Mouse (Mus musculus): ENCODE results near the gene Dnah17. TPM values are rescaled to one million over a fixed set of nuclear protein-coding genes. Genes with fewer than 3 reads are reported as not detected.

Gene Dnah17
- polyA plus RNA-seq, 1 experiment: 0.27 TPM

GRCm38 (mm10) chr11:117983770-117984169 lies 146.7 kb downstream of the Dnah17 start:
- WGBS: 46% methylated on average over 7 of the region's 7 CpGs
- DNase-seq (ENCODE audit: low read depth, low spot score): no peak

DNA sequence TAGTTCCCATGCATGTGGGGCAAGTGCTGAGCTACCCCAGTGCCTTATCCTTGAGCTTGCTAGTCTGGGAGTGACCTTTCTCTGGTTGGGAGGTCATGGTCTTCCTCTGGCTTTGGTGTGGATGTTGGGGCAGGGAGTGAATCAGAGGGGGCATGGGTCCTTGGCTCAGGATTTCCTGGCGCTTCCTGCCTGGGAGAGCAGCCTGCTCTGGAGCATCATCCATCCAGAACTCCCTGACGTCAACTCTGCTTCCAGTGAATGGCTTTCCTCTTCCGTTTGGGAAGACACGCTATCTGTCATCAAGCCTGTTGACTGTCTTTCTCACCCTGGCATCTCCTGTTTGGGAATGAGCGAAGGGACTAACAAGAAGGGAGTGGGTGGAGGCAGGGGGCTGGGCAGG lies 148.0 kb downstream of the Dnah17 start:
- WGBS: 73% methylated on average over 5 of the region's 5 CpGs
- DNase-seq (ENCODE audit: low read depth, low spot score): no peak

GRCm38 (mm10) chr11:117979388-117979787 lies 151.0 kb downstream of the Dnah17 start:
- DNase-seq (ENCODE audit: low read depth, low spot score): no peak
- 67% methylated on average over 7 of the region's 7 CpGs for WGBS

GRCm38 (mm10) chr11:117977694-117978360 lies 152.6 kb downstream of the Dnah17 start:
- 73% methylated on average over 5 of the region's 5 CpGs for WGBS
- DNase-seq (ENCODE audit: low read depth, low spot score): no peak

- no peak for DNase-seq (ENCODE audit: low read depth, low spot score)
- WGBS: 50% methylated on average over 8 of the region's 8 CpGs
These were observed 154.3 kb downstream of the Dnah17 start for GRCm38 (mm10) chr11:117976081-117976582.

GRCm38 (mm10) chr11:117975211-117975967 lies 155.0 kb downstream of the Dnah17 start:
- DNase-seq (ENCODE audit: low read depth, low spot score): no peak
- WGBS: 81% methylated on average over 18 of the region's 18 CpGs

GRCm38 (mm10) chr11:117974327-117975125 lies 155.9 kb downstream of the Dnah17 start:
- DNase-seq (ENCODE audit: low read depth, low spot score): no peak
- WGBS: 35% methylated on average over 14 of the region's 14 CpGs

DNA sequence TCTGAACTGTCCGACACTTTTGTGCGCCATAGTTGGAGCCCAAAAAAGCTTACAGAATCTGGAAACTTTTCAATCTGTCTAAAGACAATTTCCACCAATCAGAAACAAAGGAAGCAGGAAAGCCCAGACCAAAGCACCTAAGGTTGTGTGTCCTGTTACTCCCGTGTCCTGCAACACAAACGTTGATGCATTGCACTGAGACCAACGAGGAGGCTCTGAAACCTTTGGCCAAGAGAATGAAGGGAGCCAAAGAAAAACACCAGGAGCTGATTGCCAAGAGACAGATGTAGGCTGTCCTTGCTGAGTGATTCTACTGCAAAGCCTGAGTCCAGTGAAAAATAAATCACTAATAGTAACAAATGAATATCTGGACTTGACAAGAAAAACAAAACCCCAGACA lies 156.9 kb downstream of the Dnah17 start:
- DNase-seq (ENCODE audit: low read depth, low spot score): no peak
- WGBS: 45% methylated on average over 5 of the region's 5 CpGs

GRCm38 (mm10) chr11:117972656-117973558 lies 157.5 kb downstream of the Dnah17 start:
- 89% methylated on average over 11 of the region's 11 CpGs for WGBS
- DNase-seq (ENCODE audit: low read depth, low spot score): no peak

Other genes with a start within 250 kb of the Dnah17 start
- gene Socs3, start 160.6 kb downstream of the Dnah17 start, polyA plus RNA-seq (2012; rRNA removed): 45.0 and 64.6 TPM in 2 replicates
- gene Pgs1, start 144.3 kb downstream of the Dnah17 start, polyA plus RNA-seq (2012; rRNA removed): 46.4 and 50.6 TPM in 2 replicates
- 16.7 and 22.4 TPM in 2 replicates for gene Cyth1, start 118.0 kb upstream of the Dnah17 start, polyA plus RNA-seq (2012; rRNA removed)
- 10.4 and 11.2 TPM in 2 replicates for gene Usp36, start 159.6 kb upstream of the Dnah17 start, polyA plus RNA-seq (2012; rRNA removed)
- gene Cep295nl, start 211.9 kb upstream of the Dnah17 start, polyA plus RNA-seq (2012; rRNA removed): not detected in 2 replicates
- 36.6 and 37.0 TPM in 2 replicates for gene Timp2, start 225.1 kb upstream of the Dnah17 start, polyA plus RNA-seq (2012; rRNA removed)